Mouse (Mus musculus) gastrocnemius, adult 8-10 months (tissue): ENCODE results near the gene Zc3h18. TPM values are rescaled to one million over a fixed set of nuclear protein-coding genes. Genes with fewer than 3 reads are reported as not detected.

Experiments used
- DNase-seq, 2 experiments: peaks; one replicate each; pipeline ENCODE4 v3.0.0; 2022; ENCODE audit warnings: low spot score in 2 of 2
- total RNA-seq, 4 experiments: library from RNA; stranded (reverse); gene quantifications; 2 replicates each; pipeline ENCODE4 v1.2.4; 2022

Gene Zc3h18
- total RNA-seq, 4 experiments from 2014 or later = 22.9 to 30.7 (median 25.8) TPM

DNA sequence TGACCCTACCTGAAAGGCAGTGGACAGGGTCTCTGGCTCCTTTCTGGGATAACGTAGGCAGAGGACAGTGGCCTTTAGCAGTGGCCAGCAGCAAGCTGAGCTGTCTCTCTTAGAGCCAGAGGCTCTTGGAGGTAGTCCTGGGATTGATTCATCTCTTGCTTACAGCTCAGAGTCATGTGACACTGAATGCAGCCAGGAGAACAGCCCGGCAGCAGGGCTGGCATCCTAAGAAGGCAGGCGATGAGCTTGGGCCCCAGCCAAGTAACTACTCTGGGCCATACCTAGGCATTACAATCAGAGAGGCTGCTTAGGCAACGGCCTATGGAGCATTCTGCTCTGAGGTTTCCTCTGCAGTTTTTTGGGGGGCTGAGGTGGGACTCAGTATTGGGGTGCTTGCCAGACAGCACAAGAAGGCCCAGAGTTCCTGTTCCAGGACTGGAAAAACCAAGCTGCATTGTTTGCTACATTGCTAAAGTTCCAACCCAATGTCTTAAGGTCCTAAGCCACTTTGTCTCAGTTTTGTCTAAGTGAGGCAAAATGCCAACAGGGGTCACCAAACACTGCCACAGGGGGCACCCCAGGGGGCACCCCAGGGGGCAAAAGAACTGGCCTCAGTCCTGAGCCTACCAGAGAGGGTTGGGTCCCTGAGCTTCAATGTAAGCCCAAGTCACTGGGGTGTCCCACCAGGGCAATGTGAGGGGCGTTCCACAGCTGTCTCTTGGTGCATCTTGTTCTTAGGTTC, 28.4 kb upstream of the Zc3h18 start:
- peak in 1 of 2 experiments; percentile 63 for DNase-seq

DNA sequence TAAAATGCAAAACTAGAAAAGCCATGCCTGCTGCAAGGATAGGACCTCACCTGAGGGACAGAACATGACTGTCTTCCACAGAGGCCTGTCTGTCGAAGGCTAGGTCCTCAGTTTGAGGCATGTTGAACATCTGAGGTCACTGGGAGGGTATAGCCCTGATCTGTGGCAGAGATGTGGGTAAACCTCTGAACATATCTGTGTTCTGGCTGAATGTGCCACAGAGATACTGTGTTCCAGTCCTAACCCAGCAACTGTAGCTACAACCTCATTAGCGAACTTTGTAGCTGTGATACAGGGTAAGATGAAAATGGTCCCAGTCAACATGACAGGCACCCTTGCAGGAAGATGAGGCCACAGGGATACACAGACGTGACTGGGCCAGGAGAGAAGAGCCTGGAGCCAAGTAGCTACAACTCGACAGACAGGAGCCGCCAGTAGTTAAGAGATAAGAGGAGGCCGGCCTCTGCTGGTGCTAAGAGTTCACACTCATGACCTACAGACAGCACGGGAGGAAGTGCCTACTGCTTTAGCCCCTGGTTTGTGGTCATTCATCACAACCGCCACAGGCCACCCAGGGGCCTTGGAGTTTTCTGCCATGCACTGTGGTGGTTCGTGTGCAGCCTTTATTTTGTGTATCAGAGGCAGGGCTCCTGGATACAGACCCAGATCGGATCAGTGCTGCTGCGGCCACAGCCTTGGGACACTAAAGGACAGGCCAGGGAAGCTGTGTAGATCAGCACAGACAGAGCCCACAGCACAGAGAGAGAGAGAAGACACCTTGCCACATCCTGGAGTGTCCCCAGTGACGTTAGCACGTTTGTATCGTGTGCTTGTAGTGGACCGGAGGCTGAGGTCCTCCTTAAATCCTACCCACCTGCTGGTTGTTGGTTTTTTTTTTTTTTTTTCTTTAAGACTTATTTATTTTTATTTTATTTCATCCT, 26.8 kb upstream of the Zc3h18 start:
- no peak for DNase-seq

DNA sequence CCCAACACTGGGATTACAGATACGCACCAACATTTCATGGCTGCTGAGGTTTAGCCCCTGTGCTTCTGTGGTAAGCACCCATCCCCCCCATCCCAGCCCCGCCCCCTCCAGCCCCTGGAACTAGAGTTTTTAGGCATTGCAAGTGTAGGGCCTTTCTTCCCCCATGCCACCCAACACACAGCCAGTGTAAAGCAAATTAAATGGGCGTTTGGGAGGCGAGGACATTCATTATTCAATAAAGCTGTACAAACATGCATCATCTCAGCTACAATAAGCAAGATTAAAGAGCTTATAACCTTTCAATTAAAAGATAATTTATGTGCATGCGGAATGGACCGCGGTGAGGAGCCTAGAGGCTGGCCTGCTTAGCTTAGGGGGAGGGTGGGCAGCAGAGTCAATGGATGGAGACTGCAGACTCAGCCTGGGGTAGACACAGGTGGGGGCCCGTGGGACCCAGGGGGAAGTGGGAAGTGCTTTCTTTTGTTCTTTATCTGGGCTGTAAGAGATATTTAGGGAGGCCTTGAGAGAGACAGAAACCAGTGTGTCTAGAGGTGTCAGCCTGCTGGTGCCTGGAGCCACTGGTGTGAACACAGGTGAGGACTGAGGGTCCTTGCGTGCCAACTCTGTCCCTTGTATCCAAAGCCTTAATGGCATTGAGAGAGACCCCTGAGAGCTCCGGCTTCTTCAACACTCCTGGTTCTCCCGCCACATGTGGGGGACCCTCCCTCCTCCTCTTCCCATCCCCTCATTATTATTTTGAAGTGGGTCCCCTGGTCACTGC, 25.9 kb upstream of the Zc3h18 start:
- DNase-seq = no peak

DNA sequence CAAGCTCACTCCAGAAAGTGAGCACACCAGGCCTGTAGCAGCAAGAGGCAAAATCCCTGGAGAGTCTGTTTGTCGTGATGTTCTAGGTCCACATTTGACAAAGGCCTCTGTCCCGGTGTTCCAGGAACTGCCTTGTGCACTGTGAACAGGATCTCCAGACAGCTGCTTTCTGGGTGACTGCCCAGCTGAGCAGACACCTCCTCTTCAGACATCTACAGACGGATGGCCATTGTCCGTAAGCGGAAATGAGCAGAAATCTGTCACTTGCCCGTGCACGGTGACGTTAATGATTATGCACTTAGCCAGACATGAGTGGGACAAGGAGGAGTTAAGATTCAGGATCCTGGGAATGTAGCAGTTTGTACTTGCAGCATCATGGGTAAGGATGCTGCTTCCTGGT, 22.3 kb upstream of the Zc3h18 start:
- DNase-seq = no peak

DNA sequence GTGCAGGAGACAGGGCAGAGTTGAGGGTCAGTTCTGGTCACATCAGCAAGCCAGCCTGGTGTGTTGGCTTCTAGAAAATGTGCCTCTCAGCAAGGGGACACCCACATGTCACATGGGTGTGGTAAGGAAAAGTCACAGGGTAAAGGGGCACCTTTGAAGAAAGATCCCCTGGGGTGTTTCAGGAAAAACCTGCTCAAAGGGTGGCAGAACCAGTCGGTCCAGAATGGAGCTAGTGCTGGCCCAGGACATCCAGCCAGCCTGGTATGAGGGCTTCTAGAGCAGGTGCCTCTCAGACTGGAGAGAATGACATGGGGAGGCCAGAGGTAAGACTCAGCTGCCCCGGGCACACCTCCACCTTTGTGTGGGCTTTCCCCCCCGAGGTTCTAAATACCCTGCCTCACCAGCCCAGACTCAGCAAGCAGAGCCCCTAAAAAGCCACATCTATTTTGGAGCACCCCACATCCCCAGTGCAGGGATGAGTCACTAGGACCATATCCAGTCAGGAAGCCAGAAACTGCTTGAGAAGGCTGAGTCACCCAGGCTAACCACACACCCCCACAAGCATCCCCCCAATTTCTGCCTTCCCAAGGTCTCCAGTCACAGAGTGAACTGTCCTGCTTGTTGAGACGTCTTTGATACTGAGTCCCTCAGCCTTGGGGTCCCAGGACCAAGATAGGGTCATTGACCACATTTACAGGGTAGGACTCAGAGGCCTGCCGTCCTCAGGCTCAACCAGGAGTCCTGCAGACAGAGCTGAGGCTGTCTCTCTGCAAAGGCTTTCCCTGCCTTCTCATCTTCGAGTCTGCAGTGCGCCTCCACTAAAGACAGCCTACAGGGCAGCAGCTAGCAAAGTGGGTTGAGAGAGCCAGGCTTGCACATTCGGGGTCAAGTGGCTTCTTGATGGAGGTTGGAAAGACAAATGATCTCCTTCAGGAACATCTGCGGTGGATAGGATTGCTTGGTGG, 20.5 kb upstream of the Zc3h18 start:
- no peak for DNase-seq

DNA sequence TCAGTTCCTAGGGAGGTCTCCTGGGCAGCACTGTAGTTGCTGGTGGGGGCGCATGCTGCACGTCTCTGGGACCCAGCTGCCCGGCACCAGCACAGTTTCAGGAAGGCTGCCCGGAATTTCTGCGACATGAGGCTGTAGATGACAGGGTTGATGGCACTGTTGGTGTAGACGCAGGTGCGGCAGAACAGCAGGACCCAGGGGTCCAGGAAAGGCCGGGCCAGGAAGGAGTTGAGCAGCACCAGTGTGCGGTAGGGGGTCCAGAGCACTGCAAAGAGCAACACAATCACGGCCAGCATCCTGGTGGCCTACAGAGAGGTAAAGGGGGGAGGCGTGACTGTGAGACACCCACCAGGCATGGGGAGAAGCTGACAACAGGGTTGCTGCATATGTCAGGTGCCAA, 19.2 kb upstream of the Zc3h18 start:
- DNase-seq = no peak

DNA sequence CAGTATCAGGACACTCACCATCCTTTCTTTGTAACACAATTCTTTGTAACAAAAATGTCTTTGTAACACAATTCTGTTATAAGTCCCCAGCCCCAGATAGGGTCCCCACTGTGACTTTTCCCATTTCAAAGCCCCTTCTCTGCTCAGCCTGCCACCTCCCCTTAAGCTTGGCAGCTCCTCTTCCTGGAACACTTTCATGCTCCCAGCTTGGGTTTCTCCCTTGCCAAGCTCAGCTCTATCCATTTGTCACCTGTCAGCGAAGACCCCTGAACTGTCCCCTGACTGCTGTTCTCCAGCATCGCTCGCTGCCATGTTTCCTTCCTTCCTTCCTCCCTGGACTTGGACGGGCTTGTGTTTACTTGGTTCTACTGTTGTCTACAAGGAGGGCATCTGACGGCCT, 18.8 kb upstream of the Zc3h18 start:
- DNase-seq = no peak

DNA sequence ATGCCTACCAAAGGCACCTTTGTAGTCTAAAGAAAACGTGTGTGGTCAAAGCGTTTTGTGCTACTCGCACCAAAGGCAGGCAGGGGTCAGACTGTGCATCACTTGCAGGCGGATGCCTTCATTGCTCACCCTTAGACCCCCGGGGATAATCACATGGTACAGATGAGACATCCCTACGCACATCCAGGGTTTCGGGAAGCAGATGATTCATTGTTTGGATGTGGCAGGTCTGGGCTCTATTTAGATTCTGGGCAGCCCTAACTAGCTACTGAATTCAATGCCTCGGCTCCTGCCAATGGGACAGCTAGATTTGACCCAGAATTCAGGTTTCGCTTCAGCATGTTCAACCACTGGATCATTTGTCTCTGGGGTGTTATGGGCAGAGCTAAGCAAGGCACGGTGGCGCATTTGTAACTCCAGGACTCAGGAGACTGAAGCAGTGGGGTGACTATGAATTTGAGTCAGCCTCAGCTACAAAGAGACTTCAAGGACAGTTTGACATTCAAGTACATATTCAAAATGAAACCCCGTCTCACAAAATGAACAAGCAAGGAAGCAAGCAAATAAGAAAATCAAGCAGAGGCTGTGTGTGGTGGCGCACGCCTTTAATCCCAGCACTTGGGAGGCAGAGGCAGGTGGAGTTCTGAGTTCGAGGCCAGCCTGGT, 17.2 kb upstream of the Zc3h18 start:
- DNase-seq = no peak

DNA sequence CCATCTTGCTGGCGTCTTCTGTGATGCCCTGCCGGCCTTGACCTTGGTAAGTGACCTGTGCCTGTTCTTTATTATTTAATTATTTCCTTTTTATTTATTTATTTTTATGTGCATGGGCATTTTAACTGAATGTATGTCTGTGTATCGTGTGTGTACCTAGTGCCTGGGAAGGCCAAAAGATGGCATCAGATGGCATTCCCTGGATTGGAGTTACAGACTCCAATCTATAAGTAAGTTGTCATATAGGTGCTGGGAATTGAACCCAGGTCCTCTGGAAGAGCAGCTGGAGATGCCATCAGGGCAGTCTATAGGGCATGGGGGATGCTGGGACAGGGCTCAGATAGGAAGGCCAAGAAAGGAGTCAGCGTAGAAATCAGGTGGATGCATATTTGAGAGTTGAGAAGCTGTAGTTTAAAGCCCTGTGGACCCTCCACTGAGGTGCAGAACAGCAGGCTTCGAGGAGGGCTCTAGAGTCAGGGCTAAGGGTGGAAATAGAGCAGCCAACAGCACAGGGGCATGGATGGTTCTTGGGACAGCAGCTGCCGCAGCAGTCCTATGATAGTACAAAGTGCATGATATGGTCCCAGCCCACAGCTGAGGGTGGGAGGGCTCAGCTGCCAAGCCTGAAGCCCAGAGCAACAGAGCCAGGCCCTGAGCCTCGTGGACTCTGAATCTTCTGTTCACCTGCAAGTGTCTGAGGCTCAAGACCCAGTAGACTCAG, 15.6 kb upstream of the Zc3h18 start, which contains the start of gene Trhr2:
Trhr2 (minus strand) TSS at position 51 of the 721 bp plus-strand sequence.
- DNase-seq = no peak

DNA sequence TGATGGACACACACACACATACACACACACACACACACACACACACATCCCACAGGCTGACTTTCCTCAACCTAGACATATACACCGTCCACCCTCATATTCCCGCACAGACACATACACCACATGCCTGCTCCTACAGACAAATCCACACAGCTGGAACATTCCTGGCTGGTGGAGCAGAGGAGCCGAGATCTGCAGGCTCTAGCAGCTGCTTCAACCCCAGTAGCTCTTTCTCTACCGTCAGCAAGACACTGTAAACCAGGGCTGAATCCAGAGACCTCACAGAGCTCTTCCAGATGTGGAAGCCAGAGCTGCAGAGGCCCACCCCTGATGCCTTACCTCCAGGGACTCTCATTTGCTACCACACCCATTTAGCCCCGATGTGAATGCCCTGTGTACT, 14.1 kb upstream of the Zc3h18 start:
- no peak for DNase-seq

DNA sequence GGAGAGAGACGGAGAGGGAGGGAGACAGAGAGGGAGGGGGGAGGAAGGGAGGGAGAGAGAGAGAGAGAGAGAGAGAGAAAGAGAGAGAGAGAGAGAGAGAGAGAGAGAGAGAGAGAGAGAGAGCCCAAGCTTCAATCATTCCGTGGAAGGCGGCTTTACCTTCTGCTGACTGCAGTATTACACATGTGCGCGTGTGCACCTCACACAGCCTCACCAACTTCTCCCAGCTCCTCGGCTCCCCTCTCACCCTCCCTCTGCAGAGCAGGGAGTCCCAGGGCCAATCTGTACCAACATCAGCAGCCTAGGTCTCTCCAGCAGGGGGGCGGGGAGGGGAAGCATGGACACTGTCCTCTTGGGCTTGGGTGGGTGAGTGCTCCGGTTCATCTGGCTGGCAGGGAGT, 13.4 kb upstream of the Zc3h18 start:
- no peak for DNase-seq

DNA sequence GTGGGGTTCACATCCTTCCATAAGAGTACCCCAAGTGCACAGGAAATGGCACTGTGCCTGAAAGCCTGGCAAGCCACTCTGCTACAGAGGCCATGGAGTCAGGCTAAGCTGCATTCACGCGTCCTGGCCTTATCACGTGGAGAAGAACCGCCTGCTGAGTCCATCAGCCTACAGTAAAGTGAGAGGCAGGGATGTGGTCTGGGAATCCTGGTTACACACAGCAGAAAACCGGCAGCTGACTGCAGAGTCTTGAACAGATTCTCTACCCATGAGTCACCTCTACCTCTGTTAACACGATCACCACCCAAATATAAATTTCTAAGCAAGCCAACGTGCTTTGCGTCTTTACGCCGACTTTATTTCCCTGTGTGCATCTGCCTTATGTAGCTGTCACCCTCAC, 7.9 kb upstream of the Zc3h18 start:
- DNase-seq = no peak

DNA sequence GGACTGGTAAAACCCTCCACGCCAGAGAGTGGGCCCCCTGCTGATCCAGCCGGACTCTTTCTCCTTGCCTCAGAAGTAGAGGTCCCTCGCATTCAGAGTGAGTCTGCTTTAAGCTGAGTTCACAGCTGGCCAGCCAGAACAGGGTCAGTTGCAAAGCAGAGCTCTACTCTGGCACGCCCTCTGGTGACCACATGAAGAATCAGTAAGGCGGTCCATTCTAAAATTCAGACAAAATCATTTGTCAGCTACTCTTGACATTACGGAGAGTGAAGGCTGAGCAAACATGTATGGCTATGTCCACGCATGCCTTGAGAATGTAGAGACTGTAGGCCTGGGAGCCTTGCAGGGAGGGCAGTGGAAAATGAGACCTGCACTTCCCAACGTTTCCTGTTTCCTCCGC, 6.7 kb upstream of the Zc3h18 start:
- DNase-seq = peak; percentile 12 to 46

DNA sequence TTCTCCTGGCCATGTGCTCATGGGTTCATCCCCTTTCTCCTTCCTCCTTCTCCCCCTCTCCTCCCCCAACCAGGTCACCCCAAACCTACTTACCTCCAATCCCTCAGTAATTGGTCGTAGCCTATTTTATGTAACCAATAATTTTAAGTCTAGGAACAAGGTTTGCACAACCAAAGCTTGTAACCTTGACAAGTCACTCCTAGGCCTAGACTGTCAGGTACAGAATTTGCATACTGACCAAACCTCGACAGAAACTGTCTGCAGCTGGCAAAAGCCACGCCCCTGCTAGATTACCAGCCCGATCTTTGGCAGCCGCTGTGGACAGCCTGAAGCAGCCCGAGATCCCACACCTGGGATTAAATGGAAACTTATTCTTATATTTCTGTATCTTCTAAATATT, 4.7 kb upstream of the Zc3h18 start:
- DNase-seq = no peak

DNA sequence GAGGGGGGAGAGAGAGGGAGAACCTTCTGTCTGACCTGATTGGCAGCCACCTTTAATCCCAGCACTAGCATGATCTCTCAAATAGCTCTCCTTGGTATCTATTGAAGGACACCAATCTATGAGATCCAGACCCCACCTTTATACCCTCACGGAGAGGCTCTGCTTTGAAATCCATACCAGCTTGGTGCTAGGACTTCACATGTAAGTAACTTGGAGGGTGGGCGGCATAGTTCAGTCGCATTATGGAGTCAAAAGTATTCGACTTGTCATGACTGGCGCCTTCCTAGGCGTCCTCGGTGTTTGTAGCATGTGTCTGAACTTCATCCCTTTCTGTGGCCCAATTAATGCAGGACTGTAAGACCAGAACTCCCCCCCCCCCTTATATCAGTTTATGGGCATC, 1.1 kb upstream of the Zc3h18 start:
- no peak for DNase-seq

DNA sequence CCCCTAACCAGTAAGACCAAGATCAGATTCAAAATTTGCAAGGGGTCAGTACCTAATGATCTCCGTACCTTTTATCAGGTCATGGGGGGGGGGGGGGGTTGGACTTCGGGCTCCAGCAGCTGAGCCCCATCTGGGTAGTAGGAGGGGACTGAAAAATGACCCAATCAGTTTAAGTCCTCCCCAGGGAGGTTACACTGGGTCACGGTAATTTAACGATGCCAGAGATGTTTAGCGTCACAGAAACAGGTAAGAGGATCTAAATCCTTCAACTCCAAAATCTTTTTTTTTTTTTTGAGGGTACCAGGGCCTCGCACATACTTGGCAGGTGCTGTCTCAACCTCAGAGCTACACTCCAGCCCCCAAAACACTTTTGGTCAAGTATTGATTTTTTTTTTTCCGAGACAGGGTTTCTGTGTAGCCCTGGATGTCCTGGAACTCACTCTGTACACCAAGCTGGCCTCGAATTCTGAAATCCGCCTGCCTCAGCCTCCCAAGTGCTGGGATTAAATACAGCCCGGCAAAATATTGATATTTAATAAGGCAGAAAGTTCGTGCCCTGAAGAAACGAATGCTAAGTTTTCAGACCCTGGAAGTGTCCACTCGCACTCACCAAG, 551 bp upstream of the Zc3h18 start:
- no peak for DNase-seq

DNA sequence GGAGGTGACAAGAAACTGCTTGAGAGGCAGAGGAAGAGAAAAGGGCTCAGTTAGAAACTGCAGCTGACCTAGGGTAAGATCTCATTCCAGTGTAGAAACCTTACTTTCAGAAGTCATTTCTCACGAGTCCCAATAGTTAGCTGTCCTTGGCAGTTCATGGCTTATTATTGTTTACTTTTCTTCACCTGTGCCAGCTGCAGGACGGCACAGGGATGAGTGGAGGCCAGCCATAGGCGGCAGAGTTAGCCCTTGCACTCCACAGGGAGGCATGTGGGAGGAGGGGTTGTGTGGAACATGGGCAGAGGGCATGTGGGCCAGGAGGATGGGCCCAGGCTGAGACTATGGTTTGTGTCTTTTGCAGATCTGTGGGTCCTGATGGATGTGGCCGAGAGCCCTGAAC, 6.6 kb downstream of the Zc3h18 start:
- no peak for DNase-seq

DNA sequence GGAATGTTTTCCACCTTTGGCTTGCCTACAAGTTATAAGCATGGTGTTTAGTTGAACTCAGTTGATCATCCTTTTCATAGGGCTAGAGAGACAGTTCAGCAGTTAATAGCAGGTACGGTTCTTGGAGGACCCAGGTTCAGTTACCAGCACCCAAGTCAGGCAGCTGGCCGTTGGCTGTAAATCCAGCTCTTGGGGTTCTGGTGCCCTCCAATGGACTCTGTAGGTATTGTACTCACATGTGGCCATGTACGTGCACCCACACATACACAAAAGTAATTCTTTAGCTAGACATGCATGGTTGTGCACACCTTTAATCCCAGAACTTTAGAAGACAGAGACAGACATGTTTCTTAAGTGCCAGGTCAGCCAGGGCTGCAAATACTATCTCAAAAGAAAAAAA, 12.9 kb downstream of the Zc3h18 start:
- no peak for DNase-seq

DNA sequence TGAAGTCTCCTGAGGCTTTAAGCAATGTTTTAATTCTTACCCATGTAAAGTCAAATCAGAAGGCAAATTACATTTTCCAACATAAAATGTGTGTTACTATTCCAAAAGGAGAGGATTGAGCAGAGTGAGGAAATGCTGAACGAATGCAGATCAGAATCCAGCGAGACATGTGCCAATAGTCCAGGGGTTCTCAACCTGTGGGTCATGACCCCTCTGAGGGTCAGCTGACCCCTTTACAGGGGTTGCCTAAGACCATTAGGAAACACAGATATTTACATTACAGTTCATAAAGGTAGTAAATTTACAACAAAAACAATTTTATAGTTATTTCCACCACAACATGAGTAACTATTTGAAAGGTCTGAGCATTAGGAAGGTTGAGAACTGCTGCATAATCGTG, 14.3 kb downstream of the Zc3h18 start:
- no peak for DNase-seq
